Mouse (Mus musculus) frontal cortex, postnatal 10 days (tissue): ENCODE measurements around the gene Emilin2.

Experiments used
- DNase-seq, 2 experiments: peaks; one replicate each; pipeline ENCODE4 v3.0.0; 2022; ENCODE audit warnings: low spot score in 2 of 2, mixed read lengths in 1 of 2

Emilin2 gene

GRCm38 (mm10) chr17:71265336-71266051 is 46.3 kb downstream of the Emilin2 start:
- no peak for DNase-seq

GRCm38 (mm10) chr17:71264739-71265138 is 47.0 kb downstream of the Emilin2 start:
- no peak for DNase-seq

- no peak for DNase-seq
Observed at GRCm38 (mm10) chr17:71263136-71263535, 48.6 kb downstream of the Emilin2 start.

GRCm38 (mm10) chr17:71260658-71261057 is 51.1 kb downstream of the Emilin2 start:
- DNase-seq = no peak

- no peak for DNase-seq
Observed at GRCm38 (mm10) chr17:71259727-71260126, 52.1 kb downstream of the Emilin2 start.

- DNase-seq = no peak
Observed at GRCm38 (mm10) chr17:71256806-71257536, 54.8 kb downstream of the Emilin2 start.

- no peak for DNase-seq
Observed at GRCm38 (mm10) chr17:71256068-71256615, 55.6 kb downstream of the Emilin2 start.

GRCm38 (mm10) chr17:71254736-71255135 is 57.0 kb downstream of the Emilin2 start:
- DNase-seq = no peak

- no peak for DNase-seq
Observed at GRCm38 (mm10) chr17:71254106-71254505, 57.7 kb downstream of the Emilin2 start.

GRCm38 (mm10) chr17:71253391-71253790 is 58.4 kb downstream of the Emilin2 start:
- DNase-seq = no peak

GRCm38 (mm10) chr17:71252101-71252500 is 59.7 kb downstream of the Emilin2 start:
- DNase-seq = no peak

- no peak for DNase-seq
Observed at GRCm38 (mm10) chr17:71251601-71252001, 60.2 kb downstream of the Emilin2 start.

- peak in 1 of 2 experiments; percentile 33 for DNase-seq
Observed at GRCm38 (mm10) chr17:71250819-71251600, 60.8 kb downstream of the Emilin2 start.

- DNase-seq = no peak
Observed at GRCm38 (mm10) chr17:71250046-71250445, 61.7 kb downstream of the Emilin2 start.

- no peak for DNase-seq
Observed at GRCm38 (mm10) chr17:71248963-71249362, 62.8 kb downstream of the Emilin2 start.

- no peak for DNase-seq
Observed at GRCm38 (mm10) chr17:71246022-71246421, 65.8 kb downstream of the Emilin2 start.

GRCm38 (mm10) chr17:71245133-71245532 is 66.6 kb downstream of the Emilin2 start:
- DNase-seq = no peak

- DNase-seq = no peak
Observed at GRCm38 (mm10) chr17:71242666-71243065, 69.1 kb downstream of the Emilin2 start.

- DNase-seq = no peak
Observed at GRCm38 (mm10) chr17:71240811-71241210, 71.0 kb downstream of the Emilin2 start.

GRCm38 (mm10) chr17:71238494-71238893 is 73.3 kb downstream of the Emilin2 start:
- DNase-seq = no peak

- no peak for DNase-seq
Observed at GRCm38 (mm10) chr17:71235229-71235958, 76.4 kb downstream of the Emilin2 start.
